Comparison of ENCODE assay signal across 21 mouse cellular contexts in genomic region chr10:125145809-125146208, GRCm38 (mm10).
DNase-seq lines count a peak whose midpoint lies in the region; ATAC-seq and TF ChIP-seq lines count a peak whose summit lies in the region.
"Had no signal": no experiment of that assay in that cellular context is flagged by ENCODE, and none has a peak within 500 bp of the region (broad histone marks: within the 10 kb centered on the region; RNA-seq: fewer than 3 reads in every experiment).

No protein-coding gene starts in this region.

- H3K27ac ChIP-seq in embryonic facial prominence, embryonic 14.5 days (replicated peaks; ENCODE audit: low read depth, low read length) = no peak overlapping the region
- no peak overlapping the region for H3K27ac ChIP-seq in embryonic facial prominence, embryonic 10.5 days (replicated peaks)
- H3K27ac ChIP-seq in kidney, embryonic 15.5 days = no peak overlapping the region

- no peak for TF ChIP-seq CTCF in Patski (IDR thresholded peaks at IDR 0.05)

- no peaks in the 10 kb centered on the region for H3K9me3 ChIP-seq in embryonic facial prominence, embryonic 14.5 days (ENCODE audit: control insufficient read depth, low read length)
- H3K9me3 ChIP-seq in embryonic facial prominence, embryonic 10.5 days = no peaks in the 10 kb centered on the region
- H3K9me3 ChIP-seq in kidney, embryonic 15.5 days (replicated peaks) = no peaks in the 10 kb centered on the region

- in situ Hi-C loops in Patski (cut with MboI; ENCODE audit: low pct_unique_long_range_greater_than_20kb) = no loop called here

- WGBS in embryonic facial prominence, embryonic 14.5 days = 68% methylated on average over 4 of the region's 4 CpGs
- 92% methylated on average over 4 of the region's 4 CpGs for WGBS in embryonic facial prominence, embryonic 10.5 days
- WGBS in kidney, embryonic 15.5 days = 58% methylated on average over 4 of the region's 4 CpGs

- CTCF ChIA-PET in Patski (lab: Charles Lee) = no interaction called here

- peak; percentile 45 for DNase-seq in embryonic facial prominence, embryonic 14.5 days (ENCODE audit: low spot score)
- no peak for DNase-seq in embryonic facial prominence, embryonic 10.5 days (ENCODE audit: low spot score)
- DNase-seq in kidney, postnatal 4 days = no peak
- no peak for DNase-seq in Patski (ENCODE audit: low read depth, low spot score)
- no peak for DNase-seq in right cerebral cortex, adult 18-20 months
- DNase-seq: adrenal gland, adult 2 months; adrenal gland, adult 8-10 months; adrenal gland, postnatal 10 days; adrenal gland, postnatal 14 days; adrenal gland, postnatal 25 days; adrenal gland, postnatal 36 days; B cell, adult 2 months; cerebellum, adult 11 months; cerebellum, adult 11-12 months; cerebellum, adult 18-20 months; cerebellum, adult 2 months had no signal

- POLR2A ChIA-PET in Patski (lab: Charles Lee) = no interaction called here

- H3K9ac ChIP-seq in embryonic facial prominence, embryonic 14.5 days (ENCODE audit: low read depth, low read length) = no peak overlapping the region
- H3K9ac ChIP-seq in kidney, embryonic 15.5 days = no peak overlapping the region

- no peaks in the 10 kb centered on the region for H3K4me1 ChIP-seq in embryonic facial prominence, embryonic 14.5 days (ENCODE audit: control insufficient read depth, insufficient read depth, low read length)
- peaks cover 4% of the 10 kb centered on the region; the same call in 1 of the 2 replicates for H3K4me1 ChIP-seq in embryonic facial prominence, embryonic 10.5 days
- no peaks in the 10 kb centered on the region for H3K4me1 ChIP-seq in kidney, embryonic 15.5 days

- no peaks in the 10 kb centered on the region for H3K27me3 ChIP-seq in embryonic facial prominence, embryonic 14.5 days (replicated peaks; ENCODE audit: control insufficient read depth, insufficient read depth, low read length)
- H3K27me3 ChIP-seq in embryonic facial prominence, embryonic 10.5 days (replicated peaks; ENCODE audit: low read depth, poor library complexity, severe bottlenecking) = no peaks in the 10 kb centered on the region
- no peaks in the 10 kb centered on the region for H3K27me3 ChIP-seq in kidney, embryonic 15.5 days
- H3K27me3 ChIP-seq in Patski = no peaks in the 10 kb centered on the region
- H3K27me3 ChIP-seq: CH12.LX had no signal

- ATAC-seq in embryonic facial prominence, embryonic 14.5 days (ENCODE audit: low read depth) = no peak
- ATAC-seq in kidney, embryonic 15.5 days (replicated peaks; ENCODE audit: low FRiP score) = 0 out of 2 replicates have a peak, but pooled peaks have one; percentile 52
- peak; percentile 76 for ATAC-seq in Patski
- ATAC-seq: activated CD4-positive, CD25-positive, alpha-beta regulatory T cell, adult 4 months; CD4-positive, CD25-positive, alpha-beta regulatory T cell, adult 4 months had no signal

- H3K36me3 ChIP-seq in embryonic facial prominence, embryonic 14.5 days (ENCODE audit: control insufficient read depth, insufficient read depth, low read length) = no peaks in the 10 kb centered on the region
- no peaks in the 10 kb centered on the region for H3K36me3 ChIP-seq in embryonic facial prominence, embryonic 10.5 days (replicated peaks)
- H3K36me3 ChIP-seq in kidney, embryonic 15.5 days = no peaks in the 10 kb centered on the region
- H3K36me3 ChIP-seq: G1E had no signal

- H3K4me3 ChIP-seq in embryonic facial prominence, embryonic 14.5 days (ENCODE audit: low read depth, low read length) = no peak overlapping the region
- H3K4me3 ChIP-seq in embryonic facial prominence, embryonic 10.5 days = no peak overlapping the region
- H3K4me3 ChIP-seq in kidney, embryonic 15.5 days (replicated peaks) = no peak overlapping the region

- no peak overlapping the region for H3K4me2 ChIP-seq in embryonic facial prominence, embryonic 14.5 days (ENCODE audit: low read depth, low read length)
- no peak overlapping the region for H3K4me2 ChIP-seq in kidney, embryonic 15.5 days
